Mouse (Mus musculus) kidney, adult 2 months (tissue): ENCODE results near the gene Rnd2.

Experiments used
- CTCF ChIP-seq: fragments of 200-500 bp; conservative IDR thresholded peaks from 2 replicates; pipeline ENCODE4 v1.5.1; 2011; ENCODE audit warnings: low read depth, mild to moderate bottlenecking, control low read depth, low read length, moderate library complexity, mixed read lengths; ENCODE audit not compliant: insufficient read depth, insufficient read length
- POLR2A ChIP-seq: fragments of 200-500 bp; IDR thresholded peaks from one replicate; pipeline ENCODE4 v1.6.1; 2011; ENCODE audit warnings: low read depth, low read length, control low read depth

- TF ChIP-seq POLR2A (no peak), CTCF (no peak)
These were observed 7.2 kb upstream of the Rnd2 start for GRCm38 (mm10) chr11:101457631-101458030.
